Mouse (Mus musculus) ES-Bruce4 (cell line): ENCODE results near the gene Cmip. TPM values are rescaled to one million over a fixed set of nuclear protein-coding genes. Genes with fewer than 3 reads are reported as not detected.

Source experiments
- H3K27ac ChIP-seq: 2 replicates; pipeline ENCODE4 v1.5.1; 2012; ENCODE audit warnings: low read length, inconsistent platforms; ENCODE audit not compliant: insufficient read depth
- H3K27me3 ChIP-seq: 2 replicates; pipeline ENCODE4 v1.6.1; 2012; ENCODE audit warnings: mild to moderate bottlenecking, low read length, inconsistent platforms; ENCODE audit not compliant: control insufficient read depth, poor library complexity, insufficient read depth, severe bottlenecking
- H3K36me3 ChIP-seq: 2 replicates; pipeline ENCODE4 v1.6.1; 2012; ENCODE audit warnings: inconsistent platforms, mild to moderate bottlenecking, low read length, moderate library complexity; ENCODE audit not compliant: control insufficient read depth, poor library complexity, insufficient read depth, severe bottlenecking
- H3K4me1 ChIP-seq: one replicate; pipeline ENCODE4 v1.8.1; 2011; ENCODE audit warnings: low read length; ENCODE audit not compliant: control insufficient read depth, insufficient read depth
- H3K4me3 ChIP-seq: 2 replicates; pipeline ENCODE4 v1.5.1; 2011; ENCODE audit warnings: low read depth, mild to moderate bottlenecking, low read length
- H3K9ac ChIP-seq: 2 replicates; pipeline ENCODE4 v1.6.1; 2012; ENCODE audit warnings: low read depth, mild to moderate bottlenecking, inconsistent platforms; ENCODE audit not compliant: poor library complexity, severe bottlenecking
- H3K9me3 ChIP-seq: replicated peaks from 2 replicates; pipeline ENCODE4 v1.6.1; 2012; ENCODE audit warnings: mild to moderate bottlenecking, low read length, inconsistent platforms; ENCODE audit not compliant: control insufficient read depth, poor library complexity, insufficient read depth, severe bottlenecking
- CTCF ChIP-seq: IDR thresholded peaks from one replicate; pipeline ENCODE4 v1.8.1; 2011; ENCODE audit warnings: low read depth, low read length
- EP300 ChIP-seq: IDR thresholded peaks from 2 replicates; pipeline ENCODE4 v1.6.1; 2011; ENCODE audit warnings: low read depth, low read length; ENCODE audit not compliant: insufficient read depth
- POLR2A ChIP-seq: IDR thresholded peaks from one replicate; pipeline ENCODE4 v1.8.1; 2011; ENCODE audit warnings: low read length; ENCODE audit not compliant: insufficient read depth
- polyA plus RNA-seq: library from polyadenylated mRNA; stranded (reverse); fragments of >200 nt; gene quantifications from 2 replicates; pipeline ENCODE4 v1.2.4, GENCODE M21; 2011; ENCODE audit warnings: low read depth; ENCODE audit not compliant: missing spikeins, insufficient read depth, insufficient read length

Gene Cmip
- polyA plus RNA-seq, 1 experiment: 67.9 TPM

DNA sequence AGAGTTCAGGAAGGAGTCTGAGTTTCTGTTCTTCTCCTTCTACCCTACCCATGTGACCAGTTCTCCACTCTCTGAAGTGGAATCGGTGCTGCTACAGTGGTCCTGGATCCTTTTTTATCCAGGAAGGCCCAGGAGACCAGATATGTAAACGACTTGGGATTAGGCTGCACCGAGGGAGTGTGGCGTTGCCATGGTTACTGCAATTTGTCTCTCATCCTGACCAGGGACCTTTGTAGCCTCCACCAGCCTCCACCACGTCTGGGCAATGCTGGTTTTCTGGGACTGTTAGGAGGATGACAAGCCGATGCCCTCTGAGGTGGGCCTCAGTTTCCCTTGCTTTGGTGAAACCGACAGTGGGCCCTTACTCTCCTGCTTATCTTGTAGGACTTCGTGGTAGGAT lies 35.4 kb downstream of the Cmip start:
- peaks cover 10% of the 10 kb centered on the region for H3K4me1 ChIP-seq
- H3K36me3 ChIP-seq: no peaks in the 10 kb centered on the region
- no peak for TF ChIP-seq CTCF
- no peak for TF ChIP-seq EP300
- no peak for TF ChIP-seq POLR2A

DNA sequence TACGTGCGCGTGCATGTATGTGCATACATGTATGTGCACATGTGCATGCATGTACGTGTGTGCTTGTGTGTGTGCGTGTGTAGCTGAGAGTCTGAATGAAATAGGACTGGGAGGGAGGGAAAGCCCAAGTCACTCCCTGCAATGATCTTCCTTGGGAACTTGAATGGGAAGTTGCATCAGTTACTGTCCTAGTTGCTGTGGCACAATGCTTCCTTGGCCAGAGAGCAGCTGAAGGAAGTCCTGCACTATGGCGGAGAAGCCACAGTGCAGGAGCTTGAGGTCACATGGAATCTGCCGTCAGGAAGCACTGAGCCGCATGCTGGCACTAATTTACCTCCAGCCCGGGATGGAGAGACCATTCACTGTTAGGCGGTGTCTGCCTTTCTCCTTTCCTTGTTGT lies 37.9 kb downstream of the Cmip start:
- no peaks in the 10 kb centered on the region for H3K9me3 ChIP-seq

More for the DNA sequence above, 35.4 kb downstream of the Cmip start:
- no peaks in the 10 kb centered on the region for H3K27me3 ChIP-seq
- no peak overlapping the region for H3K4me3 ChIP-seq
- no peaks in the 10 kb centered on the region for H3K9me3 ChIP-seq
- H3K9ac ChIP-seq: no peak overlapping the region
- no peak overlapping the region for H3K27ac ChIP-seq

DNA sequence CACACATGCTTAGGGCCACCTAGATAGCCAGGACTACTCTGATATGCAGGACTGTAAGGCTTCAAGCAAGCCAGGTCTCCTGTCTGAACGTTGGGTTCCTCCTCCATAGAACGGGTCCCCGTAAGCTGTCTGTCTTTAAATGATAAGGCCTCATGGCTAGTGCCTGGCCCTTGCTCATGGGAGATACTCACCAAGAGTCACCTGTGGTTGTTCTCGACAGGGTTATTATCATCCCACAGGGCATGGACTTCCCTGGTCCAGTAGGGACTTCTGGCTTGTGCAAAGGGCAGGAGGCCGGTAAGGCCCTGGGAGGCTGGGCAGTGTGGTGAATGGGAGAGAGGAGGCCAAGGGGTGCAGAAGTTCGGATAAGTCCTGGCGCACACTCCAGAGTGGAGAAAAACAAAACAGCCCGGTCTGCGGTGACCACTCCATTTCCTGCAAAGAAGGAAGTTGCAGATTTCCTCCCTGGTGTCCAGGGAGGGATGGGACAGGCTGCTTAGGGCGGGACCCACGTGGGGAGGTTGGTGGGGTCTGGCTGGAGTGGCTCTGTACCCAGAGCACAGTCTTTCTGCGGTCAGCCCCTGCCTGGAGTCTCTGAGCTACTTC lies 41.2 kb downstream of the Cmip start:
- H3K4me3 ChIP-seq: no peak overlapping the region
- no peaks in the 10 kb centered on the region for H3K36me3 ChIP-seq
- TF ChIP-seq POLR2A (no peak), EP300 (no peak), CTCF (no peak)
- no peak overlapping the region for H3K27ac ChIP-seq
- H3K27me3 ChIP-seq: no peaks in the 10 kb centered on the region
- peaks cover 16% of the 10 kb centered on the region for H3K4me1 ChIP-seq
- no peaks in the 10 kb centered on the region for H3K9me3 ChIP-seq
- no peak overlapping the region for H3K9ac ChIP-seq

More for the DNA sequence above, 37.9 kb downstream of the Cmip start:
- no peaks in the 10 kb centered on the region for H3K36me3 ChIP-seq
- H3K4me3 ChIP-seq: no peak overlapping the region
- no peaks in the 10 kb centered on the region for H3K27me3 ChIP-seq
- no peak for TF ChIP-seq CTCF
- no peak for TF ChIP-seq POLR2A
- TF ChIP-seq EP300: no peak
- H3K9ac ChIP-seq: no peak overlapping the region
- H3K4me1 ChIP-seq: peaks cover 13% of the 10 kb centered on the region
- no peak overlapping the region for H3K27ac ChIP-seq

DNA sequence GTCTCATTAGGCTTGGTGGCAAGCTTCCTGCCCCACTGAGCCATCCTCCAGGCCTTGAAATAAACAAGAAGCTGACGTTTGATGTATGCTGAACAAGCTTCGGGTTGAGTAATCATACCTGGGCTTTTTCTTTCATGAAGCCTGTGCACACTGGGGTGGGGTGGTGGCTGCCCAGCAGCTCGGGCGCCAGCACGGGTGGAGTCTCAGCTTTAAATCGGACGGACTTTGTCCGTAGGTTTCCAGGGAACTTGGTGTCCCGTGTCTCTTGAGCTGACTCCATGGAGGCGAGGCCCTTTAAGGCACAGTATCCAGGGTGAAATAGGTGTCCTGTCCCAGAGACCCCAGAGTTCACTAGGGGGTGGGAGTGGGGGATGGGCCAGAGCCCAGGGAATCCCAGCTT lies 42.3 kb downstream of the Cmip start:
- H3K27ac ChIP-seq: no peak overlapping the region
- H3K4me1 ChIP-seq: peaks cover 17% of the 10 kb centered on the region
- TF ChIP-seq CTCF (no peak), EP300 (no peak), POLR2A (no peak)
- H3K9me3 ChIP-seq: no peaks in the 10 kb centered on the region
- no peak overlapping the region for H3K4me3 ChIP-seq
- no peak overlapping the region for H3K9ac ChIP-seq
- no peaks in the 10 kb centered on the region for H3K36me3 ChIP-seq
- no peaks in the 10 kb centered on the region for H3K27me3 ChIP-seq

DNA sequence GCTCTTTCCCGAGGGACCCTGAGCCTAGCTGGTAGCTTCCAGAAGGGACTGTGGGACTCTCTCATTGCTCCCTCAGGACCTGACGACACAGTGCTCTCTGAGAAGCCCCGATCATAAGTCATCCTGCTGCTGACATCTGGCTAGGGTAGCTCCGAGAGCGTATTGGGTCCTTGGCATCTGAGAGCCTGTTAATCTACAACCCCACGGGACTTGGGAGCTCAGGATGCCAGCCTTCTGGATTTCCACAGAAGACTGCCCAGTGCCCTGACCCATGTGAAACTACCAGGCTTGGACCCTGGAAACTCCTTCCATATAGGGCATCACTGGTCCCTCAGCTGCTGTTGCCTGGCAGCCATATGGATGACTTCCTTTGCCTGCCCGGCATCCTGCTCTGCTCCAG lies 43.3 kb downstream of the Cmip start:
- H3K27me3 ChIP-seq: no peaks in the 10 kb centered on the region
- no peaks in the 10 kb centered on the region for H3K36me3 ChIP-seq
- peaks cover 17% of the 10 kb centered on the region for H3K4me1 ChIP-seq
- no peak overlapping the region for H3K4me3 ChIP-seq
- TF ChIP-seq POLR2A (no peak), CTCF (no peak)
- no peak overlapping the region for H3K27ac ChIP-seq
- H3K9ac ChIP-seq: no peak overlapping the region
- H3K9me3 ChIP-seq: no peaks in the 10 kb centered on the region

DNA sequence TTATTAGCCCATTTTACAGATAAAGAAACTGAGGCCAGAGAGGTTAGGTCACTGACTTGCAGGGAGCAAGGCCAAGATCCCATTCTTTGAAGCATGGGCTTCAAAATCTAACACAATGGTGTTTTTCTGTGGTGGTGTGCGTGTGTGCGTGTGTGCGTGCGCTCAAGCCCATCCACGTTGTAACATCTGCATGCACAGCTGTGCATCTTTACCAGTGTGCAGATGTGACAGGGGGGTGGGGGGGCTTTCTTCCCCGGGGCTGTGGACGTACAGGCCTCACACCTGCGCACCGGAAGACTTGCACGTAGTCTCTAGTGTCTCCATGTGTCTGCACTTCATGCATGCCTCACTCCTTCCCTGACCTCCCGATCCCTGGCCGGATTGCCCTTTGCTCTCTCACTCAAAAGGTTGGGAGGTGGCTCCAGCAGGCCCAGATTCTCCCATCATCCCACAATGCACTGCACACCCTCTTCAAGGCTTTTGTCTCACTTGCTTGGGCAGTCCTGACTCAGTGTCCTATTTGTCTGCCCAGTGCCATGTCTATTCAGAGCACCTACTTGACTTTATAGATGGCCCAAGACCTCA lies 44.7 kb downstream of the Cmip start:
- H3K4me1 ChIP-seq: peaks cover 19% of the 10 kb centered on the region
- no peak overlapping the region for H3K4me3 ChIP-seq
- H3K9me3 ChIP-seq: no peaks in the 10 kb centered on the region
- peak overlapping the region; percentile 41 for H3K27ac ChIP-seq
- no peak overlapping the region for H3K9ac ChIP-seq
- no peaks in the 10 kb centered on the region for H3K27me3 ChIP-seq
- H3K36me3 ChIP-seq: no peaks in the 10 kb centered on the region
- TF ChIP-seq CTCF (no peak), EP300 (no peak), POLR2A (no peak)
